Mouse (Mus musculus) bone marrow, adult 2 months (tissue): ENCODE measurements around the gene Nat8f5.

Experiments used
- CTCF ChIP-seq: fragments of 200-500 bp; IDR thresholded peaks from 2 replicates; pipeline ENCODE4 v1.5.1; 2011; ENCODE audit warnings: low read length, control low read depth; ENCODE audit not compliant: control insufficient read depth, insufficient read depth
- POLR2A ChIP-seq: fragments of 200-500 bp; IDR thresholded peaks from 2 replicates; pipeline ENCODE4 v1.6.1; 2011; ENCODE audit warnings: low read depth, mild to moderate bottlenecking, control low read depth, low read length, borderline replicate concordance; ENCODE audit not compliant: control insufficient read depth

DNA sequence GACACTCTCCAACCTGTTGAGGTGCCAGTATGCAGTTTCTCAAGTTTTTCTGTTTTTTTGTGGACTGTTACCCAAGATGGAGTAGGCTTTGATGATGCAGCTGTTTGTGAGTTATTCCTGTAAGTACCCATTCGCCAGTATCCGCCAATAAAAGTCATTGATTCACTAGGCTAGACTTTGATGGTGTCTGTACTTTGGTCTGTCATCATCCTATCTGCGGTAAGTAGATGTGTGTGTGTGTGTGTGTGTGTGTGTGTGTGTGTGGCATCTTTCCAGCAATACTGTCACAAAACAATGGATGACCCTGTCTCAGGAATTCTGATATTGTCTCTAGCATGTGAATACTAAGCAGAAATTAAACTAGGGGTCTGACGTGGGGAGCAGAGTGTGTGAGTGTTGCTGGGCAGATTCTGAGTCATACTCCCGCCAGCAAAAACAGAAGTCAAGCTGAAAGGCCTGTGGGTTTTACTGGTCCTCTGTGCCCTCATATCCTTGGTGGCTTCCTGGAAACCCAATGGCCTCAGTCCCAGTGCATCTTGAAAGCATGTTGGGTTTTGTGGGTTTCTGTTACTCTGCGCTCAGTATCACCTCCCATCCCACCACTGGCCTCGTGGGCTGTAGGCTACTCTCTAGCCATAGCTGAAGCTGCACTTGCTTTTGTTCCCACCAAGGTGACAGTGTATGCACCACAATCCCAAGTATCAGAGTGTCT, 30.4 kb upstream of the Nat8f5 start:
- TF ChIP-seq CTCF (no peak), POLR2A (no peak)
